In the genomic region with DNA sequence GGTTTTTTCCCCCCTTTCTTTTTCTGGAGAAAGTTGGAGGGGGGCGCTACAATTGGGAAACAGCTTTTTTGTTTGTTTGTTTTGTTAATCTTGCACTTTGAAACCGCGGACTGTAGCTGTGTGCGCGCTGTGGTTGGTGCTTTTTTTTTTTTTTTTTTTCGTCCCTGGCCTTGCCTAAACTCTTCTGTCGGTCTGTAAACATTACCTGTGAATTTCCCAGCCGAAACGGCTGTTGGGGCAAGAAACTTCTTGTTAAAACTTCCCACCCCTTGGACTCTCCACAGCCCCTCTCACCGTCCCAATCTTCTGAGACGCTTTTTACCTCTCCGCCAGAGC, we compare ENCODE assay signal across 8 mouse cellular contexts. TPM values are rescaled to one million over a fixed set of nuclear protein-coding genes. Genes with fewer than 3 reads are reported as not detected.
DNase-seq lines count a peak whose midpoint lies in the region; ATAC-seq and TF ChIP-seq lines count a peak whose summit lies in the region.

No protein-coding gene starts in this region.

- under 1% methylated on average over 12 of the region's 12 CpGs for WGBS in kidney, postnatal 0 days
- WGBS in embryonic facial prominence, embryonic 12.5 days: under 1% methylated on average over 12 of the region's 12 CpGs
- WGBS in intestine, embryonic 15.5 days: 1% methylated on average over 12 of the region's 12 CpGs
- 0% methylated on average over 12 of the region's 12 CpGs for WGBS in midbrain, embryonic 16.5 days

- peak overlapping the region; percentile 66 for H3K4me3 ChIP-seq in kidney, postnatal 0 days (replicated peaks; ENCODE audit: low read depth, low read length)
- peak overlapping the region; percentile 61 for H3K4me3 ChIP-seq in embryonic facial prominence, embryonic 12.5 days
- peak overlapping the region; percentile 71 for H3K4me3 ChIP-seq in intestine, embryonic 15.5 days (replicated peaks)
- peak overlapping the region; percentile 49 for H3K4me3 ChIP-seq in midbrain, embryonic 16.5 days (ENCODE audit: low read depth, low read length)

- H3K27me3 ChIP-seq in kidney, postnatal 0 days (ENCODE audit: insufficient read depth, low read length): no peaks in the 10 kb centered on the region
- H3K27me3 ChIP-seq in embryonic facial prominence, embryonic 12.5 days: no peaks in the 10 kb centered on the region
- H3K27me3 ChIP-seq in intestine, embryonic 15.5 days (replicated peaks): no peaks in the 10 kb centered on the region
- peaks cover 16% of the 10 kb centered on the region for H3K27me3 ChIP-seq in midbrain, embryonic 16.5 days (ENCODE audit: control insufficient read depth, insufficient read depth, low read depth, low read length)

- peak overlapping the region; percentile 91 for H3K9ac ChIP-seq in kidney, postnatal 0 days (ENCODE audit: low read depth, low read length)
- H3K9ac ChIP-seq in embryonic facial prominence, embryonic 12.5 days: peak overlapping the region; percentile 60; the same call in 1 of the 2 replicates
- H3K9ac ChIP-seq in intestine, embryonic 15.5 days: peak overlapping the region; percentile 76
- H3K9ac ChIP-seq in midbrain, embryonic 16.5 days (ENCODE audit: low read depth, low read length): peak overlapping the region; percentile 32; the same call in 1 of the 2 replicates

- H3K9me3 ChIP-seq in kidney, postnatal 0 days (replicated peaks; ENCODE audit: low read length): no peaks in the 10 kb centered on the region
- no peaks in the 10 kb centered on the region for H3K9me3 ChIP-seq in embryonic facial prominence, embryonic 12.5 days
- no peaks in the 10 kb centered on the region for H3K9me3 ChIP-seq in intestine, embryonic 15.5 days
- H3K9me3 ChIP-seq in midbrain, embryonic 16.5 days (replicated peaks; ENCODE audit: control insufficient read depth, low read length, poor library complexity, severe bottlenecking): no peaks in the 10 kb centered on the region

- no peak for DNase-seq in kidney, postnatal 0 days (ENCODE audit: low spot score)
- DNase-seq in kidney, adult 9 months: no peak
- no peak for DNase-seq in retina, postnatal 1 day
- no peak for DNase-seq in frontal cortex, postnatal 25 days (ENCODE audit: low spot score in 2 of 2)
- DNase-seq in embryo, embryonic 10.5 days (ENCODE audit: low spot score): no peak

- 0 out of 2 replicates have a peak, but pooled peaks cover under 1% of the 10 kb centered on the region for H3K36me3 ChIP-seq in kidney, postnatal 0 days (ENCODE audit: insufficient read depth, low read length)
- H3K36me3 ChIP-seq in embryonic facial prominence, embryonic 12.5 days: no peaks in the 10 kb centered on the region
- no peaks in the 10 kb centered on the region for H3K36me3 ChIP-seq in intestine, embryonic 15.5 days
- H3K36me3 ChIP-seq in midbrain, embryonic 16.5 days (ENCODE audit: control insufficient read depth, insufficient read depth, low read length): no peaks in the 10 kb centered on the region

- TF ChIP-seq CTCF in kidney, postnatal 0 days (IDR thresholded peaks at IDR 0.05; ENCODE audit: low read depth): no peak

- no peak for ATAC-seq in kidney, postnatal 0 days (replicated peaks; ENCODE audit: low FRiP score, low read depth)
- ATAC-seq in embryonic facial prominence, embryonic 12.5 days (ENCODE audit: insufficient number of reproducible peaks, insufficient read depth, low FRiP score, low TSS enrichment): no peak
- no peak for ATAC-seq in intestine, embryonic 15.5 days
- no peak for ATAC-seq in midbrain, embryonic 16.5 days

- H3K4me1 ChIP-seq in kidney, postnatal 0 days (replicated peaks; ENCODE audit: insufficient read depth, low read length): peaks cover 23% of the 10 kb centered on the region
- H3K4me1 ChIP-seq in embryonic facial prominence, embryonic 12.5 days: peaks cover 41% of the 10 kb centered on the region
- H3K4me1 ChIP-seq in intestine, embryonic 15.5 days (replicated peaks): peaks cover 45% of the 10 kb centered on the region
- H3K4me1 ChIP-seq in midbrain, embryonic 16.5 days (ENCODE audit: control insufficient read depth, insufficient read depth, low read length): peaks cover 18% of the 10 kb centered on the region

- peak overlapping the region; percentile 62 for H3K4me2 ChIP-seq in kidney, postnatal 0 days (ENCODE audit: low read length)
- H3K4me2 ChIP-seq in embryonic facial prominence, embryonic 12.5 days (replicated peaks): peak overlapping the region; percentile 82
- peak overlapping the region; percentile 87 for H3K4me2 ChIP-seq in intestine, embryonic 15.5 days (replicated peaks)
- H3K4me2 ChIP-seq in midbrain, embryonic 16.5 days (ENCODE audit: low read length): peak overlapping the region; percentile 95

- H3K27ac ChIP-seq in kidney, postnatal 0 days: peak overlapping the region; percentile 97
- H3K27ac ChIP-seq in embryonic facial prominence, embryonic 12.5 days: peak overlapping the region; percentile 64; the same call in 1 of the 2 replicates
- peak overlapping the region; percentile 92 for H3K27ac ChIP-seq in intestine, embryonic 15.5 days
- peak overlapping the region; percentile 57; the same call in 1 of the 2 replicates for H3K27ac ChIP-seq in midbrain, embryonic 16.5 days (ENCODE audit: low read length)

RNA-seq across cellular contexts. Expression of gene Dhrs3, which starts 0.3 kb away (rescaled TPM):
- 199 and 233 TPM in 2 replicates for polyA plus RNA-seq in kidney, postnatal 0 days (2015; fragmentation: Nextera tagmentation; extraction: Ambion mirVana)
- polyA plus RNA-seq in embryonic facial prominence, embryonic 12.5 days (2016; fragmentation: Nextera tagmentation; extraction: Ambion mirVana): 52.2 and 56.7 TPM in 2 replicates
- 109 and 115 TPM in 2 replicates for polyA plus RNA-seq in intestine, embryonic 15.5 days (2015; fragmentation: Nextera tagmentation; extraction: Ambion mirVana)
- polyA plus RNA-seq in midbrain, embryonic 16.5 days (2015; fragmentation: Nextera tagmentation; extraction: Ambion mirVana): 27.4 and 41.6 TPM in 2 replicates

Comparison
In these comparisons a context has a peak if more than half of its experiments do, and no peak if none do; other contexts are left out.
1. H3K9ac ChIP-seq: peak in every context shown above with its lines; median percentile 91 in kidney, postnatal 0 days; 76 in intestine, embryonic 15.5 days; 60 in embryonic facial prominence, embryonic 12.5 days; 32 in midbrain, embryonic 16.5 days.